28 mouse cellular contexts compared by ENCODE assay signal in genomic region chr6:34964550-34964949, GRCm38 (mm10). TPM values are rescaled to one million over a fixed set of nuclear protein-coding genes. Genes with fewer than 3 reads are reported as not detected.
"Had no signal": no experiment of that assay in that cellular context is flagged by ENCODE, and none has a peak within 500 bp of the region (broad histone marks: within the 10 kb centered on the region; RNA-seq: fewer than 3 reads in every experiment).

No protein-coding gene starts in this region.

- H3K4me1 ChIP-seq: liver, embryonic 13.5 days; neural tube, embryonic 13.5 days had no signal

- H3K27ac ChIP-seq: kidney, postnatal 0 days; layer of hippocampus, adult 2 months; liver, embryonic 13.5 days; macrophage; neural tube, embryonic 13.5 days had no signal

- H3K27me3 ChIP-seq: liver, embryonic 13.5 days; neural tube, embryonic 13.5 days had no signal

- ATAC-seq: lung, postnatal 0 days had no signal

- H3K9me3 ChIP-seq: liver, embryonic 13.5 days; neural tube, embryonic 13.5 days had no signal

- H3K4me3 ChIP-seq: layer of hippocampus, adult 2 months; liver, embryonic 13.5 days; myocyte; neural tube, embryonic 13.5 days had no signal

- DNase-seq: kidney, adult 2 months; kidney, postnatal 25 days; layer of hippocampus, adult 9-11 months; liver, embryonic 13.5 days; lung, embryonic 14.5 days; midbrain, embryonic 14.5 days; thymus, adult 18-20 months; thymus, postnatal 36 days had no signal

- H3K36me3 ChIP-seq: liver, embryonic 13.5 days; neural tube, embryonic 13.5 days had no signal

RNA-seq across cellular contexts. Expression of gene Slc23a4, which starts 23.7 kb away (rescaled TPM):
- total RNA-seq: liver, adult 2 months had no signal

RNA-seq across cellular contexts. Expression of gene Stra8, which starts 44.6 kb away (rescaled TPM):
- total RNA-seq: layer of hippocampus, adult 2 months; layer of hippocampus, postnatal 25 days; left cerebral cortex, adult 18-20 months; left cerebral cortex, postnatal 10 days; left cerebral cortex, postnatal 36 days; liver, adult 2 months; megakaryocyte-erythroid progenitor cell, adult 5-6 weeks; midbrain, postnatal 0 days had no signal
- polyA plus RNA-seq: kidney, adult 2 months; kidney, embryonic 14.5 days; kidney, postnatal 0 days; limb, embryonic 11.5 days; liver, adult 2 months; liver, embryonic 13.5 days; liver, embryonic 16.5 days; lung, embryonic 14.5 days; macrophage; midbrain, embryonic 11.5 days; midbrain, embryonic 14.5 days; midbrain, postnatal 0 days; myocyte; neural tube, embryonic 13.5 days; small intestine, adult 2 months; spleen, adult 2 months; stomach, embryonic 16.5 days had no signal
